Mouse (Mus musculus) layer of hippocampus, postnatal 25 days (tissue): ENCODE results near the gene Oosp3. TPM values are rescaled to one million over a fixed set of nuclear protein-coding genes. Genes with fewer than 3 reads are reported as not detected.

Experiments
- DNase-seq, 2 experiments: peaks; one replicate each; pipeline ENCODE4 v3.0.0; 2022; ENCODE audit warnings: mixed read lengths in 2 of 2, low spot score in 1 of 2; ENCODE audit errors: extremely low spot score in 1 of 2
- total RNA-seq, 2 experiments: library from RNA; stranded (reverse); gene quantifications; 2 replicates each; pipeline ENCODE4 v1.2.3; 2021

Oosp3 gene
- not detected for total RNA-seq

- DNase-seq = no peak
Measured at GRCm38 (mm10) chr19:11696755-11697154, at the start of gene Oosp3. Gene Oosp3 (plus strand): TSS chr19:11697055.

- no peak for DNase-seq
Measured at GRCm38 (mm10) chr19:11649564-11649963, 47.3 kb upstream of the Oosp3 start.

- no peak for DNase-seq
Measured at GRCm38 (mm10) chr19:11659142-11659541, 37.7 kb upstream of the Oosp3 start.

GRCm38 (mm10) chr19:11660459-11660858 lies 36.4 kb upstream of the Oosp3 start, which contains the start of gene Oosp2:
Gene Oosp2 (minus strand): TSS chr19:11660559.
- no peak for DNase-seq

GRCm38 (mm10) chr19:11661562-11661961 lies 35.3 kb upstream of the Oosp3 start:
- no peak for DNase-seq

- no peak for DNase-seq
Measured at GRCm38 (mm10) chr19:11690839-11691238, 6.0 kb upstream of the Oosp3 start, which contains the start of gene Oosp1. Gene Oosp1 (minus strand): TSS chr19:11691150.

- DNase-seq = no peak
Measured at GRCm38 (mm10) chr19:11691454-11691853, 5.4 kb upstream of the Oosp3 start.

GRCm38 (mm10) chr19:11698342-11698741 lies 1.5 kb downstream of the Oosp3 start:
- DNase-seq = no peak

- no peak for DNase-seq
Measured at GRCm38 (mm10) chr19:11712451-11712850, 15.6 kb downstream of the Oosp3 start.

- DNase-seq = no peak
Measured at GRCm38 (mm10) chr19:11720071-11720470, 23.2 kb downstream of the Oosp3 start.

- DNase-seq = no peak
Measured at GRCm38 (mm10) chr19:11723870-11724269, 27.0 kb downstream of the Oosp3 start.

GRCm38 (mm10) chr19:11724275-11724674 lies 27.4 kb downstream of the Oosp3 start:
- DNase-seq = no peak

- no peak for DNase-seq
Measured at GRCm38 (mm10) chr19:11725915-11726314, 29.1 kb downstream of the Oosp3 start.

- no peak for DNase-seq
Measured at GRCm38 (mm10) chr19:11727304-11727703, 30.4 kb downstream of the Oosp3 start.

GRCm38 (mm10) chr19:11730278-11730677 lies 33.4 kb downstream of the Oosp3 start:
- DNase-seq = no peak

- DNase-seq = no peak
Measured at GRCm38 (mm10) chr19:11736455-11736854, 39.6 kb downstream of the Oosp3 start.

GRCm38 (mm10) chr19:11745680-11746079 lies 48.8 kb downstream of the Oosp3 start:
- DNase-seq = no peak

- no peak for DNase-seq
Measured at GRCm38 (mm10) chr19:11747298-11747697, 50.4 kb downstream of the Oosp3 start, which contains the start of gene Gif. Gene Gif (plus strand): TSS chr19:11747554.

Other genes with a start within 250 kb of the Oosp3 start
- gene Ms4a6c, start 227.7 kb upstream of the Oosp3 start, total RNA-seq = 1 to 10 TPM in 1 of 2 experiments, under 1 TPM in 1; 0.68 to 1.2 TPM
- gene Gm8369, start 211.1 kb upstream of the Oosp3 start, total RNA-seq = under 1 TPM in 1 of 2 experiments, not detected in 1; 0.12 TPM
- 1 to 10 TPM; 1.6 to 2.7 TPM for gene Ms4a6b, start 180.5 kb upstream of the Oosp3 start, total RNA-seq
- gene Ms4a4d, start 160.3 kb upstream of the Oosp3 start, total RNA-seq = not detected
- under 1 TPM; 0.54 to 0.98 TPM for gene Ms4a6d, start 92.2 kb upstream of the Oosp3 start, total RNA-seq
- gene Ms4a2, start 73.3 kb upstream of the Oosp3 start, total RNA-seq = not detected
- gene Ms4a3, start 56.2 kb upstream of the Oosp3 start, total RNA-seq = not detected
- gene Oosp2, start 36.5 kb upstream of the Oosp3 start, total RNA-seq = not detected
- gene Oosp1, start 5.9 kb upstream of the Oosp3 start, total RNA-seq = not detected
- gene Gif, start 50.5 kb downstream of the Oosp3 start, total RNA-seq = not detected
- 10 to 100 TPM; 34.2 to 37.6 TPM for gene Mrpl16, start 73.3 kb downstream of the Oosp3 start, total RNA-seq
- gene Stx3, start 122.3 kb downstream of the Oosp3 start, total RNA-seq = 10 to 100 TPM; 24.2 to 32.3 TPM
- gene Olfr1417, start 142.2 kb downstream of the Oosp3 start, total RNA-seq = not detected
- not detected for gene Olfr1418, start 164.0 kb downstream of the Oosp3 start, total RNA-seq
- not detected for gene Olfr1419, start 178.1 kb downstream of the Oosp3 start, total RNA-seq
- not detected for gene Olfr1420, start 189.5 kb downstream of the Oosp3 start, total RNA-seq
- 10 to 100 TPM; 19.3 TPM for gene Patl1, start 215.3 kb downstream of the Oosp3 start, total RNA-seq